Mouse (Mus musculus) forebrain, embryonic 15.5 days (tissue): ENCODE measurements around the gene Tstd1. TPM values are rescaled to one million over a fixed set of nuclear protein-coding genes. Genes with fewer than 3 reads are reported as not detected.

Experiments
- ATAC-seq: fragments of 200-750 bp; cut with Nextera tagmentation; replicated peaks from 2 replicates; pipeline ENCODE4 v1.8.0; 2017; ENCODE audit warnings: mild to moderate bottlenecking, moderate TSS enrichment, moderate library complexity
- H3K27ac ChIP-seq: fragments of 300-500 bp; sonication (generic); replicated peaks from 2 replicates; pipeline ENCODE4 v1.5.1; 2015; ENCODE audit warnings: mild to moderate bottlenecking, inconsistent platforms
- H3K27me3 ChIP-seq: fragments of 300-500 bp; sonication (generic); 2 replicates; pipeline ENCODE4 v1.6.1; 2015; ENCODE audit warnings: inconsistent platforms
- H3K36me3 ChIP-seq: fragments of 300-500 bp; sonication (generic); 2 replicates; pipeline ENCODE4 v1.6.1; 2015; ENCODE audit warnings: mild to moderate bottlenecking, inconsistent platforms
- H3K4me1 ChIP-seq: fragments of 300-500 bp; sonication (generic); 2 replicates; pipeline ENCODE4 v1.6.1; 2015; ENCODE audit warnings: inconsistent platforms
- H3K4me2 ChIP-seq: fragments of 300-500 bp; sonication (generic); replicated peaks from 2 replicates; pipeline ENCODE4 v1.6.1; 2015; ENCODE audit warnings: mild to moderate bottlenecking, inconsistent platforms
- H3K4me3 ChIP-seq: fragments of 300-500 bp; sonication (generic); 2 replicates; pipeline ENCODE4 v1.5.1; 2015; ENCODE audit warnings: mild to moderate bottlenecking, inconsistent platforms
- H3K9ac ChIP-seq: fragments of 300-500 bp; sonication (generic); replicated peaks from 2 replicates; pipeline ENCODE4 v1.6.1; 2015; ENCODE audit warnings: mild to moderate bottlenecking, inconsistent platforms
- H3K9me3 ChIP-seq: fragments of 300-500 bp; sonication (generic); 2 replicates; pipeline ENCODE4 v1.6.1; 2016; ENCODE audit warnings: inconsistent platforms
- WGBS: fragments of 180-500 bp; shearing (Covaris S2); methylation state at CpG from one replicate; pipeline ENCODE4 v1.1.7; 2015; ENCODE audit warnings: mixed read lengths; 5-methylcytosine and 5-hydroxymethylcytosine counted together
- polyA plus RNA-seq: library from polyadenylated mRNA; unstranded; fragments of >200 nt; fragmentation: Nextera tagmentation; extraction: Ambion mirVana; gene quantifications from 2 replicates; pipeline ENCODE4 v1.2.1, GENCODE M21; 2015

Tstd1 gene
- polyA plus RNA-seq, 1 experiment from 2014 or later, result 13.0 TPM

DNA sequence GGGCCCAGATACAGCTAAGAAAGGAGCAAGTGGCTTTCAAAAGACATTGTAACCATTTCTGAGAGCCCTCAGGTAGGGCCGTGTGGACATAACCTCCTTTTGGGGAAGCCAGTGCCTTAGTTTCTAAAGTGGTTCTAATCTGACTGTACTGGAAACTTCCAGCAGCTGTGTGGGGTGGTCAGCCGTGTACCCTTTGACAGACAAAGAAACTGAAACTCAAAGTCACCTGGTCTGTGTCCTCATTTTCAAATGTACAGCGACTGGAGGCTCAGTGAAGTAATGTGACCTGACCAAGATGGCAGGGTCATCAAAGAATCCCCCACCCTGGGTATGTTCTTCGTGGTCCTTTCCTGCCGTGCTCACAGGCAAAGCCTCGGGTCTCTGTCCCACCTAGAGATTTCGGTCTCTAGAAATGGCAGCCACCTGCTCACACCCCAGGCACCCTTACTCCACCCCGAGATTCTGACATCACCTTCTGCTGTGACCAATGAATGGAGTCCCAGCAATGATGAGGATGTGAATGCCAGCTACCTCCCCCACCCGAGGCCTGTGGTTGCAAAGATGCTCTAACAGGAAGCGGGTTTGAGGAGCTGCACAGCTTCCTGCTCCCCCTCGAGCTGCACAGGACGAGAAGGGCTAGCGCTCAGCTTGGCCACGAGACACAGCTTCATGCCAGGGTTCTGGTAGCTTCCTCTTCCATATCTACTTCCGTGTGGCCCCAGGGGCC is 30.1 kb upstream of the Tstd1 start, which contains the start of gene Arhgap30:
Gene Arhgap30, plus strand, starts transcription at position 579 of the 727 bp plus-strand sequence.
- ATAC-seq, result no peak
- Histone ChIP-seq H3K36me3 (no peaks in the 10 kb centered on the region), H3K4me1 (no peaks in the 10 kb centered on the region), H3K9ac (no peak within 1 kb of the TSS), H3K27ac (no peak within 1 kb of the TSS), H3K4me3 (no peak within 1 kb of the TSS), H3K4me2 (no peak within 1 kb of the TSS), H3K9me3 (no peaks in the 10 kb centered on the region), H3K27me3 (no peaks in the 10 kb centered on the region)
- 83% methylated on average over 15 of the region's 15 CpGs for WGBS

DNA sequence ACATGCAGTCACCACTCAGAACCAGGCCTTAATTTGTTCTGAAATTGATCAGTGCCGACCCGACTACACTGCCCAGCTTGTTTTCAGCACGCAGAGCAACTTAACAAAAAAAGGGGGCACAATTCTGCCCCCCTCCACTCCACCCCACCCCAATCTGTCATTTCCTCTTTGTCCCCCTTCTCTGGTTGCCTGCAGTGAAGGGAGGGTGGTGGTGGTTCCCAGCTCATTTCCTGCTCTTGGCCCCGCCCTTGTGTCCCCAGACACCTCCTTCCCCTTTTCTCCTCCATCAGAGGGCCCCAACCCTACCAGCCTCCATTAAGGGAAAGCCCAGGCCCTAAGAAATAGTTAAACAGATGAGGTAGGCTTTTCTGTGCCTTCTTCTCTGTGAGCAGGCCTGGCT is 28.6 kb upstream of the Tstd1 start:
- Histone ChIP-seq H3K9ac (no peak overlapping the region), H3K27me3 (no peaks in the 10 kb centered on the region), H3K4me1 (no peaks in the 10 kb centered on the region), H3K9me3 (no peaks in the 10 kb centered on the region), H3K4me2 (no peak overlapping the region), H3K4me3 (no peak overlapping the region), H3K36me3 (no peaks in the 10 kb centered on the region), H3K27ac (no peak overlapping the region)
- ATAC-seq, result no peak
- 83% methylated on average over 4 of the region's 4 CpGs for WGBS

DNA sequence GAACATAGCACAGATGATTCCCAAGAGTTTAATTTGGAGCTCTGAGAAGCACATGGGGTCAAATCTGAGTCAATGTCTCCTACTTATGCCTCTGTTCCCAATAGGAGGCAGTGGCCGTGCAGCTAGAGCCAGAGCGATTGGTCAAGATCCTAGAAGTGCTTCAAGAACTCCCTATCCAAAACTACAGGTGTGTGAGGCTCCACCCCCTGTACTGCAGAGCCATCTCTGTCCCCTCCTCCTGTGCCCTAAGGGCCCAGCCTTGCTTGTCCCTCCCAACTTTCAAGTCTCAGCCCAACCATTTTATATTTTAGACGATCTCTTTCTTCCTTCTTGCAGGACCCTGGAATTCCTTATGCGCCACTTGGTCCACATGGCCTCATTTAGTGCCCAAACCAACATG is 16.9 kb upstream of the Tstd1 start:
- no peak overlapping the region for H3K4me3 ChIP-seq
- H3K4me1 ChIP-seq, result no peaks in the 10 kb centered on the region
- no peak overlapping the region for H3K4me2 ChIP-seq
- no peak overlapping the region for H3K9ac ChIP-seq
- H3K9me3 ChIP-seq, result no peaks in the 10 kb centered on the region
- no peaks in the 10 kb centered on the region for H3K27me3 ChIP-seq
- no peak overlapping the region for H3K27ac ChIP-seq
- H3K36me3 ChIP-seq, result no peaks in the 10 kb centered on the region
- no peak for ATAC-seq
- WGBS, result 87% methylated on average over 4 of the region's 4 CpGs

DNA sequence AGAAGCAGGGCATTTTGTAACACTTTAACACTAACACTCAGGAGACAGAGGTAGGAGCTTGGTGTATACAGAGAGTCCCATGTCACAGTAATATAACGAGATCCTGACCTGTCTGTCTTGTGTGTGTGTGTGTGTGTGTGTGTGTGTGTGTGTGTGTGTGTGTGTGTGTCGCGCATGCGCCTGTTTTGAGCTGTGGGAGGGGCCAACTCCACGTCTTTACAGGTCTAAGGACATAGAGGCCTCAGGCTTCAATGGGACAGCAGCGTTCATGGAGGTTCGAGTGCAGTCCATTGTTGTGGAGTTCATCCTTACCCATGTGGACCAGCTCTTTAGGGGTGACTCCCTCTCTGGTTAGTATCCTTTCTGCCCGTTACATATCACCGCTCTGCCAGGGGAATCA is 15.7 kb upstream of the Tstd1 start:
- Histone ChIP-seq H3K27me3 (peaks cover 3% of the 10 kb centered on the region; the same call in 1 of the 2 replicates), H3K36me3 (no peaks in the 10 kb centered on the region), H3K4me2 (no peak overlapping the region), H3K4me1 (no peaks in the 10 kb centered on the region), H3K4me3 (no peak overlapping the region), H3K9ac (no peak overlapping the region), H3K9me3 (no peaks in the 10 kb centered on the region), H3K27ac (no peak overlapping the region)
- 84% methylated on average over 9 of the region's 9 CpGs for whole genome bisulfite sequencing
- no peak for ATAC-seq

DNA sequence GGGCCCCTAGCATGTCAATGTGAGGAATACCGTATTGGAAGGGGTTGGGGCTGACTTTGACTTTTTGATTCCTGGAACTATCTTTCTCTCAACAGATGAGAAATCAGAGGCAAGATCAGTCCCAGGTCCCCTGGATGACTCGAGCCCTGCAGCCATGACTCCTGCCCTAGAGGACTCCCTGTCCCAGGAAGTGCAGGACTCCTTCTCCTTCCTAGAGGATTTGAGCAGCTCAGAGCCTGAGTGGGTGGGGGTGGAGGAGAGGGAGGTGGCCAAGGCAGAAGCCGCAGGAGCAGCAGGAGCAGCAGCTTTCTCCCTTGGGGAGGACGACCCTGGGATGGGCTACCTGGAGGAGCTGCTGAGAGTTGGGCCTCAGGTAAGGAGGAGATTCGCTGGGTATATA is 11.4 kb upstream of the Tstd1 start:
- Histone ChIP-seq H3K4me2 (no peak overlapping the region), H3K4me3 (no peak overlapping the region), H3K27ac (no peak overlapping the region), H3K4me1 (no peaks in the 10 kb centered on the region), H3K9me3 (no peaks in the 10 kb centered on the region), H3K27me3 (peaks cover 3% of the 10 kb centered on the region; the same call in 1 of the 2 replicates), H3K36me3 (no peaks in the 10 kb centered on the region), H3K9ac (no peak overlapping the region)
- no peak for ATAC-seq
- WGBS, result 78% methylated on average over 5 of the region's 5 CpGs

DNA sequence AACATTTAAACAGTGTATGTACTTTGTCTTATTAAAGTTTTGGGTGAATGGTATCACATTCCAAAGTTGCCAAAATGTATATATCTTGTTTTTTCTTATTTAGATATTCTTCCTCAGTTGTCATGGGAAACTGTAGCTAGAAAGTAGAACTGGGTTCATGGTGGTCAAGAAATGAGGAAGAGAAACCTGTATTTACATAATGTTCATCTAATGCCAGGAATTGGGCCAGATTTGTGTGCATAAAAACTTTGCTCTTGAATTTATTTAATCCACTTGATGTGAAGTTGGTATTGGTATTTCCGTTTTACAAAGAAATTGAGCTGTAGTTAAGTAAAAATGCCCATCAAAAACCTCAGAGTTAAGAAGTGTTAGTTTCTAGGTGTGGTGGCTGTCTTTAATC is 8.4 kb upstream of the Tstd1 start:
- Histone ChIP-seq H3K4me2 (no peak overlapping the region), H3K4me1 (peaks cover 22% of the 10 kb centered on the region), H3K36me3 (peaks cover 1% of the 10 kb centered on the region), H3K9me3 (no peaks in the 10 kb centered on the region), H3K4me3 (no peak overlapping the region), H3K27me3 (peaks cover 3% of the 10 kb centered on the region; the same call in 1 of the 2 replicates), H3K27ac (no peak overlapping the region), H3K9ac (no peak overlapping the region)
- ATAC-seq, result no peak
- WGBS, result 96% methylated on average over 1 of the region's 1 CpGs

DNA sequence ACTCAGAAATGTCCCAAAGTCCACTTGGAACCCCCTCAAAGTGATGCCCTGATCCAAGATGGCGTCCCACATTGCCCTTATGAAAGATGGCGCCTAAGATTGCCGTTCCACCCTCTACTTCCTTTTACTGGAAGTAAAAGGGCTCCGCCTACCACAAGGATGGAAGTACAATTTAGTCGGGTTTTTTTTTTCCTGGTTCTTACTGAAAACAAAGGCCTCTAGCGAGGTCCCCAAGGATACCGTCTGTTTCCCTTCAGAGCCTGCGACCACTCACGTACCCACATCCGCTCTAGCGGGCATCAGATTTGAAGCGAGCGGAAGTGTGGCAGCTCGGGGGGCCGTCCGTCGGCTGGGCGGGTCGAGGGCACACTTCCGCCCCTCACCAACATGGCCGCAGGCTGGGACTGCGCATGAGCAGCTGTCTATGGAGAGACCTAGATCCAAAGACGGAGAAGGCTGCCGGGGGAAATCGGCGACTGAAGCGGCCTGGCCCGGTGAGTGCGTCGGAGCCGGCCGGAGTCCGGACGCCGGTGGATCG is 7.7 kb upstream of the Tstd1 start, which contains the start of gene Usf1:
Gene Usf1, plus strand, starts transcription at position 367 of the 538 bp plus-strand sequence.
- Histone ChIP-seq H3K4me1 (peaks cover 22% of the 10 kb centered on the region), H3K4me2 (peak within 1 kb of the TSS; percentile 50), H3K27me3 (peaks cover 3% of the 10 kb centered on the region; the same call in 1 of the 2 replicates), H3K4me3 (peak within 1 kb of the TSS; percentile 99), H3K27ac (peak within 1 kb of the TSS; percentile 97), H3K36me3 (peaks cover 9% of the 10 kb centered on the region), H3K9me3 (no peaks in the 10 kb centered on the region), H3K9ac (peak within 1 kb of the TSS; percentile 95)
- ATAC-seq, result peak; percentile 98
- WGBS, result under 1% methylated on average over 36 of the region's 36 CpGs

DNA sequence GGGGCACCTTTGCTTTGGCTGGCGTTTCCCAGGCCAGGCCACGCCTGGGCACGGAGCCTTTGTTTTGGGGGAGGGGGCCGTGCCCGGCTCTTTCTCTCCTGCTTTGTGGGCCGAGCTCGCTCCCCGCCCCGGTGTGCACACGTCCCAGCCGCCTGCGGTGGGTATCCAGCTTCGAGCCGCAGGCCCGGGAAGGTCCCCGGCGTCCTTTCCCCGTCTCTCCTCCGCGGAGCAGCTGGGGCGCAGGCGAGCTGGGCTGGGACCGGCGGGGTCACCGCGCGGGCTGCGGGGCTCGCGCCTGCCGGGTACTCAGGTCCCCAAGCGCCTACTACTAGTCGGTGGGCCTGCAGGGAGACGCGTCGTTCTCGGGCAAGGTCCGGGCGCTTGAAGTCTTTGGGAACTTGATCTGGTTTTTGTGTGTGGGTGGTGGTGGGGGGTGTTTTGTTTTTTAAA is 7.2 kb upstream of the Tstd1 start:
- no peaks in the 10 kb centered on the region for H3K9me3 ChIP-seq
- peak overlapping the region; percentile 99 for H3K4me3 ChIP-seq
- under 1% methylated on average over 39 of the region's 39 CpGs for WGBS
- H3K36me3 ChIP-seq, result peaks cover 14% of the 10 kb centered on the region
- peak overlapping the region; percentile 95 for H3K9ac ChIP-seq
- H3K27me3 ChIP-seq, result peaks cover 3% of the 10 kb centered on the region; the same call in 1 of the 2 replicates
- peak; percentile 82 for ATAC-seq
- peak overlapping the region; percentile 97 for H3K27ac ChIP-seq
- peaks cover 22% of the 10 kb centered on the region for H3K4me1 ChIP-seq
- peak overlapping the region; percentile 50 for H3K4me2 ChIP-seq

DNA sequence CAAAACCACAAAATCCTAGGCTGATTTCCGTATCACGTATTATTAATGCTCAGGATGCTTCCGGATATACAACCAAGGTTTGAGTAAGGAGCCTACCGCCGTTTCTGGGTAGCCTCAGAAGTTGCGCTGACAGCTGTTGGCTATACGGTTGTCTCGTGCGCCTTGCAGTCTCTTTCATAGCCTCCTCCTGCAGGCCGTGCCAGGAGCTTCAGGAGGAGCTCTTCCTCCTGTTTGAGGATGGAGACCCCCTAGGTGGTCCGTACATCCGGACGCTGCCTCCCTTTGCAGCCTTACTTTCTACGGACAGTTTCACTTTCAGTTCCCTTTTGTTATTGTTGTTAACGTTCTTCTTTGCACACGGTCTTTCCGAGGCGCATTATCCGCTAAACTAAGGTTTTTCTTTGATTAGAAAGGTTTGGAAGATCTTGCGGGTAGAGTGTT is 6.7 kb upstream of the Tstd1 start:
- WGBS, result under 1% methylated on average over 20 of the region's 20 CpGs
- Histone ChIP-seq H3K27me3 (peaks cover 3% of the 10 kb centered on the region; the same call in 1 of the 2 replicates), H3K36me3 (peaks cover 19% of the 10 kb centered on the region), H3K4me3 (peak overlapping the region; percentile 99), H3K4me2 (peak overlapping the region; percentile 50), H3K9ac (peak overlapping the region; percentile 95), H3K27ac (peak overlapping the region; percentile 97), H3K4me1 (peaks cover 22% of the 10 kb centered on the region), H3K9me3 (no peaks in the 10 kb centered on the region)
- peak; percentile 39 for ATAC-seq

DNA sequence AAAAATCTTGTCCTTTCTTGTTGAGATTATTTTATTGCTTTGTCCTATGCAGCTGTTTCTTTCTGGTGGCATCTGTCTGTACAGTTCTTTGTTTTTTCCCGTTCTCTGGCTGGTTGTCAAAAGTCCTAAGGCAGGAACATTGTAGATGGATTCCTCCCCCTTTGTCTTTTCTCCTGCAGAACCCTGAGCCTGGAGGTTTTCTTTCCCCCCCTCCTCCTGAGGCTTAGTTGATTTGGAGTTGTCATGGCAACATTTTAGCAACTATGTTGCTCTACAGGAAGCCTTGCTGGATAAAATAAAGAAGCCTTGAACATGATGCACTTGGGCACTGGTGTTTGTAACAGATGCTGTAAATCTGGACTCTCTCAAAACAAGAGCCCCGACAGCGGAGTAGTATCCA is 6.2 kb upstream of the Tstd1 start:
- peaks cover 22% of the 10 kb centered on the region for H3K4me1 ChIP-seq
- peak overlapping the region; percentile 99 for H3K4me3 ChIP-seq
- peak overlapping the region; percentile 95 for H3K9ac ChIP-seq
- ATAC-seq, result peak; percentile 20
- peak overlapping the region; percentile 97 for H3K27ac ChIP-seq
- H3K36me3 ChIP-seq, result peaks cover 23% of the 10 kb centered on the region
- H3K9me3 ChIP-seq, result no peaks in the 10 kb centered on the region
- WGBS, result 9% methylated on average over 3 of the region's 3 CpGs
- peaks cover 3% of the 10 kb centered on the region; the same call in 1 of the 2 replicates for H3K27me3 ChIP-seq
- peak overlapping the region; percentile 50 for H3K4me2 ChIP-seq

DNA sequence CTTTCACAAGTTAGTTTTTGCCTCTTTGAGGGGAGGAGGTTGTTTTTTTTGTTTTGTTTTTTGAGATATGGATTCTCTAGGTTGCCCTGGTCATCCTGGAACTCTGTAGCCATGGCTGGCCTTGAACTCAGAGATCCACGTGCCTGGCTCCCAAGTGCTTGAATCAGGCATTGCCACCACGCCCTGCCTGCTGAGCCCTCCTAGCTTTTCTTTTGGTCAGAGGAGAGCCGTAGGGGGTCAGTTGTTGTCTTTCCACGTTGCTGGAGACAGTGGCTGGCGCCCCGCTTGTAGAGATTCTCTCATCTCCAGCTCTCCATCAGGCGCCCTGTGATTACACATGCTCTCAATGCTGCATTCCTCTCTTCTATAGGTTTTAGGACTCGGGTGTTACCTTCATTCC is 5.1 kb upstream of the Tstd1 start:
- Histone ChIP-seq H3K27ac (no peak overlapping the region), H3K9me3 (no peaks in the 10 kb centered on the region), H3K4me1 (peaks cover 22% of the 10 kb centered on the region), H3K27me3 (no peaks in the 10 kb centered on the region), H3K9ac (no peak overlapping the region), H3K4me3 (no peak overlapping the region), H3K4me2 (peak overlapping the region; percentile 50; the same call in 1 of the 2 replicates), H3K36me3 (peaks cover 32% of the 10 kb centered on the region)
- no peak for ATAC-seq
- whole genome bisulfite sequencing, result 79% methylated on average over 8 of the region's 8 CpGs

DNA sequence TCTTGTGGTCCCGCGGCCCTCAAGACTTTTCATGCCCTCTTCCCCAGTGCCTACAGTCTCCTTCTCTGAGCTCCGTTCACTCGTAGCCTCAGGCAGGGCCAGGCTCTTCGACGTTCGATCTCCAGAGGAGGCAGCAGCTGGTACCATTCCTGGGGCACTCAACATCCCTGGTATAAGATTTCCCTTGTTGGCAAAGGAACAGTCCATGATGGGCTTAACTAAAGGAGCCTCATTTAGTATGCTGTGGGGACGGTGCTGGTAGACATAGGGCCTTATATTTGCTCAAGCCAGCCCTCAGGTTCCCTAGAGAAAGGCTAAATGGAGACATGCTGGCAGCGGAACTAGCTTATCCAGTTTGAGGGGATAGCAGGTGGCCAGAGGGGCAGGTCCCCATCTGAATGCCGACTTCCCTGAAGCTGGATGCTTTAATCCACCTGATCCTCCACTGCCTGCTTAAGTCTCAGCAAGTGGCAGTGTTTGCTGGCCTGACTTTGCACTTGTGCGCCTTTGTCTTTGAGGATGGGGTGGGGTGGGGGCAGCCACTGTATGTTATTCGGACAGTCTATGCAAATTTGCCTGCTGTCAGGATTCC is 715 bp downstream of the Tstd1 start:
- Histone ChIP-seq H3K9ac (no peak overlapping the region), H3K27me3 (no peaks in the 10 kb centered on the region), H3K4me1 (peaks cover 2% of the 10 kb centered on the region), H3K4me2 (no peak overlapping the region), H3K36me3 (peaks cover 52% of the 10 kb centered on the region), H3K27ac (no peak overlapping the region), H3K9me3 (no peaks in the 10 kb centered on the region), H3K4me3 (no peak overlapping the region)
- WGBS, result 56% methylated on average over 12 of the region's 12 CpGs
- ATAC-seq, result 0 out of 2 replicates have a peak, but pooled peaks have one; percentile 36
